Mouse (Mus musculus) ES-E14 (cell line): Measurements from ENCODE around the gene Lin28b. TPM values are rescaled to one million over a fixed set of nuclear protein-coding genes. Genes with fewer than 3 reads are reported as not detected.

Source experiments
- DNase-seq: peaks from one replicate; pipeline ENCODE4 v3.0.0-alpha.2; 2013; ENCODE audit warnings: low read depth, low spot score
- H3K27ac ChIP-seq: 2 replicates; pipeline ENCODE4 v1.5.1; 2012; ENCODE audit warnings: low read depth, mild to moderate bottlenecking, low read length, moderate library complexity, mixed read lengths; ENCODE audit not compliant: poor library complexity, insufficient read depth, severe bottlenecking
- H3K36me3 ChIP-seq: 2 replicates; pipeline ENCODE4 v1.6.1; 2012; ENCODE audit warnings: mild to moderate bottlenecking, low read length, moderate library complexity, mixed read lengths; ENCODE audit not compliant: control insufficient read depth, poor library complexity, insufficient read depth, severe bottlenecking
- H3K4me1 ChIP-seq, 2 experiments: fragments of 150-350 bp in 1 of 2; sonication (generic) in 1 of 2; 2 replicates each; pipeline ENCODE4 v1.6.1; 2012; ENCODE audit warnings: low read length in 2 of 2, mild to moderate bottlenecking in 1 of 2, mixed read lengths in 1 of 2; ENCODE audit not compliant: control insufficient read depth in 2 of 2, insufficient read depth in 2 of 2, poor library complexity in 1 of 2
- H3K4me3 ChIP-seq, 2 experiments: fragments of 150-350 bp in 1 of 2; sonication (generic) in 1 of 2; 2 replicates each; pipeline ENCODE4 v1.5.1; 2012; ENCODE audit warnings: low read length in 2 of 2, low read depth in 1 of 2, mild to moderate bottlenecking in 1 of 2, mixed read lengths in 1 of 2; ENCODE audit not compliant: insufficient read depth in 1 of 2, poor library complexity in 1 of 2, severe bottlenecking in 1 of 2
- H3K9ac ChIP-seq: 2 replicates; pipeline ENCODE4 v1.6.1; 2012; ENCODE audit warnings: low read depth, mild to moderate bottlenecking, low read length, mixed read lengths; ENCODE audit not compliant: poor library complexity, insufficient read depth, severe bottlenecking
- H3K9me3 ChIP-seq: fragments of 150-350 bp; sonication (generic); 2 replicates; pipeline ENCODE4 v1.6.1; 2012; ENCODE audit warnings: low read depth, mild to moderate bottlenecking, low read length; ENCODE audit not compliant: control insufficient read depth, insufficient read depth
- CHD2 ChIP-seq: IDR thresholded peaks from 2 replicates; pipeline ENCODE4 v1.6.1; 2014; ENCODE audit warnings: mild to moderate bottlenecking, low read depth, low read length, inconsistent platforms
- HCFC1 ChIP-seq: IDR thresholded peaks from 2 replicates; pipeline ENCODE4 v1.6.1; 2012; ENCODE audit warnings: low read length, inconsistent platforms, borderline replicate concordance; ENCODE audit not compliant: insufficient read depth
- MAFK ChIP-seq: IDR thresholded peaks from 2 replicates; pipeline ENCODE4 v1.6.1; 2014; ENCODE audit warnings: mild to moderate bottlenecking, low read depth, low read length, inconsistent platforms; ENCODE audit not compliant: insufficient read depth
- ZC3H11A ChIP-seq: IDR thresholded peaks from 2 replicates; pipeline ENCODE4 v1.6.1; 2012; ENCODE audit warnings: low read depth, mild to moderate bottlenecking, inconsistent platforms, low read length, borderline replicate concordance
- ZNF384 ChIP-seq: IDR thresholded peaks from 2 replicates; pipeline ENCODE4 v1.6.1; 2012; ENCODE audit warnings: low read depth, low read length, inconsistent platforms
- in situ Hi-C, 2 experiments: fragments of 600-800 bp; cut with MboI; formaldehyde crosslinking; loops; one replicate each; pipeline ENCODE4 v1.15.1; 2025; ENCODE audit warnings: low sequenced_read_pairs in 2 of 2, inconsistent platforms in 1 of 2; ENCODE audit not compliant: unreplicated experiment in 2 of 2
- total RNA-seq: library from RNA; depleted of rRNA; stranded (reverse); fragments of 300-350 nt; gene quantifications from 2 replicates; pipeline ENCODE4 v1.2.3, GENCODE M21; 2012

Gene Lin28b
- total RNA-seq, 1 experiment, result 26.9 TPM

DNA sequence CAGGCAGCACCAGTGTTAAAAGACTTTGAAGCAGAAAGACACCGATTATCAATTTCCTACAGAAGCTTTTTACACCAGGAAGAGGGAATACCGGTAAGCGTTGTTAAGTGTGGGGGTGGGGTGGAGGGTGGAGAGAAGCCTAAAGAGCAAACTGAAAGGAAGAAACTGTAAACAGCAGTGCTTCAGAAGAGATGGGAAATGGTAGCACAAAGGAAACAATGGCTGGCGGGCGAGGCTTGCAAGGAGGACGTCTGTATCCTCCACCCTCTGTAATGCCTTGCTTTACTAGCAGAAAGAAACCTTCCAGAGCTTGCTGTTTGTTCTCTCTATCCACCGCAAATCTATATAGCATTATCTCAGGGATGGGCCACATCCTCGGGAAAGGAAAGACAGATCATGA, 40.0 kb downstream of the Lin28b start:
- in situ Hi-C loops, result no loop called here
- TF ChIP-seq CHD2 (no peak; the same call in 1 of the 2 replicates), HCFC1 (no peak), ZC3H11A (no peak), MAFK (no peak), ZNF384 (no peak)
- H3K4me1 ChIP-seq, result peaks cover 2 to 12% of the 10 kb centered on the region in 2 experiments; a peak in 3 of 4 replicates
- H3K4me3 ChIP-seq, result peak overlapping the region in 1 of 2 experiments; percentile 50; a peak in 2 of 4 replicates
- peak overlapping the region; percentile 36; the same call in 1 of the 2 replicates for H3K27ac ChIP-seq
- DNase-seq, result peak; percentile 62
- H3K9ac ChIP-seq, result no peak overlapping the region
- no peaks in the 10 kb centered on the region for H3K9me3 ChIP-seq
- no peaks in the 10 kb centered on the region for H3K36me3 ChIP-seq

DNA sequence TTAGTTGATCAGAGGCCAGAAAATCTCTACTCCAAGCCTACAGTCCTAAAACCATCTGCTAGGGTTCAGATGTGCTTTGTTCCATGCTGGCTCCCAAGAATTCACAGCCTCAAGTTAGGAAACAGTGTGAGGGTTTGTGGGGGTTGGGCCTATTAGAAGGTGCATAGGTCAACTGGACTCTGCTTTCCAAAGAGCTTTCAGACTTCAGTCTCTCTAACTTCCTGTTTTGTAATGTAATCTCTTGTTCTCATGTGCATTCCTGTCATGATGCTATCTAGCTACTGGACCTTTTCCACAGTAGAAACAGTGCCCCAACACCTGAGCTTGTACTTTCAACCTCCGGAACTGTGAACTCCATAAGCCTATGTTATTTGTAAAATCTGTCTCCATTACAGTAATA, 63.8 kb downstream of the Lin28b start:
- in situ Hi-C loops, result no loop called here
- TF ChIP-seq ZC3H11A, result no peak
- TF ChIP-seq MAFK, result no peak
- no peak for TF ChIP-seq CHD2
- TF ChIP-seq HCFC1, result no peak
- TF ChIP-seq ZNF384, result no peak
- no peaks in the 10 kb centered on the region for H3K4me1 ChIP-seq
- no peak for DNase-seq
- H3K9ac ChIP-seq, result no peak overlapping the region
- H3K4me3 ChIP-seq, result no peak overlapping the region
- no peak overlapping the region for H3K27ac ChIP-seq
- no peaks in the 10 kb centered on the region for H3K36me3 ChIP-seq
- no peaks in the 10 kb centered on the region for H3K9me3 ChIP-seq

DNA sequence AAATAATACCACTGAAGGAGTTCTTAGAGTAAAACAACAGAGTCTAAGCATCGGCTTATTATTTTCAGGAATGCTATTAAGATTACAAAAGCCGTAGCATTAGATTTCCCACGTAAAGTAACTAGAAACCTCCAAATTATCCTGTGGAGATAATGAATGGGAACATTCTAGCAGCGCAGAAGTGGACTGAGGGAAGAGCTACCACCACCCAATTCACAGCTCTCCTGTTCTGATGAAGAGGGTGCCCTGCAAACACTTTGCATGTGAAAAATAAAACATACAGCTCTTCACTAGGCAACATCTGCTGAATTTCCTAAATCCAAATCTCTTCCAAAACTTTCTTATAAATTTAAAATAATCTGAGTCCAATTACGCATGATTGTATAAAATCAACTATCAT, 74.1 kb downstream of the Lin28b start:
- TF ChIP-seq ZNF384, result no peak
- no peak for TF ChIP-seq MAFK
- TF ChIP-seq ZC3H11A, result no peak
- H3K4me3 ChIP-seq, result no peak overlapping the region
- H3K9ac ChIP-seq, result no peak overlapping the region
- no peaks in the 10 kb centered on the region for H3K36me3 ChIP-seq
- H3K27ac ChIP-seq, result no peak overlapping the region
- H3K9me3 ChIP-seq, result no peaks in the 10 kb centered on the region
- DNase-seq, result no peak
- H3K4me1 ChIP-seq, result no peaks in the 10 kb centered on the region
- in situ Hi-C loops, result no loop called here

GRCm38 (mm10) chr10:45411741-45412140, 74.5 kb downstream of the Lin28b start:
- in situ Hi-C loops, result no loop called here
- TF ChIP-seq CHD2 (no peak), HCFC1 (no peak), ZNF384 (no peak), ZC3H11A (no peak), MAFK (no peak)
- Histone ChIP-seq H3K27ac (no peak overlapping the region), H3K4me1 (no peaks in the 10 kb centered on the region), H3K9ac (no peak overlapping the region), H3K9me3 (no peaks in the 10 kb centered on the region), H3K36me3 (no peaks in the 10 kb centered on the region), H3K4me3 (no peak overlapping the region)
- DNase-seq, result no peak

GRCm38 (mm10) chr10:45410624-45411341, 75.4 kb downstream of the Lin28b start:
- Histone ChIP-seq H3K9me3 (no peaks in the 10 kb centered on the region), H3K36me3 (no peaks in the 10 kb centered on the region), H3K4me1 (no peaks in the 10 kb centered on the region), H3K9ac (no peak overlapping the region), H3K27ac (no peak overlapping the region), H3K4me3 (no peak overlapping the region)
- TF ChIP-seq ZNF384, result no peak
- TF ChIP-seq MAFK, result no peak
- TF ChIP-seq HCFC1, result no peak
- TF ChIP-seq ZC3H11A, result no peak
- TF ChIP-seq CHD2, result no peak
- no peak for DNase-seq
- in situ Hi-C loops, result no loop called here
